Mouse (Mus musculus): ENCODE measurements around the gene Fam83f.
A peak's percentile ranks its signal among the peaks of the same experiment; 100 is the strongest.
"Not testable (repeated sequence)": the region's sequence is repeated elsewhere in the genome, so short reads cannot be mapped to it uniquely, and the experiment has no call there.

Gene Fam83f

GRCm38 (mm10) chr15:80707088-80707487 is 35.4 kb downstream of the Fam83f start:
- DNase-seq, result no peak

GRCm38 (mm10) chr15:80709593-80709992 is 37.9 kb downstream of the Fam83f start:
- DNase-seq, result no peak

- no peak for DNase-seq
Observed at GRCm38 (mm10) chr15:80710257-80710607, 38.6 kb downstream of the Fam83f start.

- peak; percentile 98 to 99 for DNase-seq
Observed at GRCm38 (mm10) chr15:80710608-80711363, 39.1 kb downstream of the Fam83f start, which contains the start of gene Tnrc6b. Tnrc6b (plus strand) TSS chr15:80711313.

GRCm38 (mm10) chr15:80711401-80712151 is 39.9 kb downstream of the Fam83f start:
- peak; percentile 62 to 79 for DNase-seq

- no peak for DNase-seq
Observed at GRCm38 (mm10) chr15:80714299-80714698, 42.7 kb downstream of the Fam83f start.

- DNase-seq, result no peak
Observed at GRCm38 (mm10) chr15:80716631-80717135, 45.0 kb downstream of the Fam83f start.

- DNase-seq, result no peak
Observed at GRCm38 (mm10) chr15:80717431-80717830, 45.8 kb downstream of the Fam83f start.

- DNase-seq, result no peak
Observed at GRCm38 (mm10) chr15:80720249-80720648, 48.6 kb downstream of the Fam83f start.

GRCm38 (mm10) chr15:80721861-80722260 is 50.2 kb downstream of the Fam83f start:
- DNase-seq, result no peak

GRCm38 (mm10) chr15:80722366-80722765 is 50.7 kb downstream of the Fam83f start:
- no peak for DNase-seq

- DNase-seq, result no peak
Observed at GRCm38 (mm10) chr15:80729477-80729876, 57.8 kb downstream of the Fam83f start.

GRCm38 (mm10) chr15:80731043-80731442 is 59.4 kb downstream of the Fam83f start:
- DNase-seq, result no peak

GRCm38 (mm10) chr15:80731511-80731910 is 59.9 kb downstream of the Fam83f start:
- no peak for DNase-seq

GRCm38 (mm10) chr15:80732266-80733030 is 60.8 kb downstream of the Fam83f start:
- no peak for DNase-seq

- DNase-seq, result no peak
Observed at GRCm38 (mm10) chr15:80735300-80735699, 63.7 kb downstream of the Fam83f start.

GRCm38 (mm10) chr15:80735708-80736107 is 64.1 kb downstream of the Fam83f start:
- not testable (repeated sequence) for DNase-seq

GRCm38 (mm10) chr15:80736553-80736952 is 64.9 kb downstream of the Fam83f start:
- DNase-seq, result peak; percentile 38 to 53

GRCm38 (mm10) chr15:80738244-80738643 is 66.6 kb downstream of the Fam83f start:
- DNase-seq, result no peak

GRCm38 (mm10) chr15:80739972-80740371 is 68.3 kb downstream of the Fam83f start:
- no peak for DNase-seq

GRCm38 (mm10) chr15:80741836-80742235 is 70.2 kb downstream of the Fam83f start:
- no peak for DNase-seq

GRCm38 (mm10) chr15:80742991-80743474 is 71.4 kb downstream of the Fam83f start:
- DNase-seq, result no peak

GRCm38 (mm10) chr15:80743606-80744005 is 72.0 kb downstream of the Fam83f start:
- DNase-seq, result peak; percentile 49 to 74
